Mouse (Mus musculus) adrenal gland, postnatal 10 days (tissue): Measurements from ENCODE around the gene Kcmf1. TPM values are rescaled to one million over a fixed set of nuclear protein-coding genes. Genes with fewer than 3 reads are reported as not detected.

Source experiments
- total RNA-seq, 2 experiments: library from RNA; stranded (reverse); gene quantifications; 2 replicates each; pipeline ENCODE4 v1.2.3; 2021

Gene Kcmf1
- total RNA-seq, 2 experiments from 2014 or later, result 85.5 to 91.6 TPM

Other genes with a start within 250 kb of the Kcmf1 start
- 10 to 100 TPM; 19.6 to 20.1 TPM for gene Tcf7l1, start 110.7 kb downstream of the Kcmf1 start, total RNA-seq
- 100 to 1,000 TPM; 483 to 577 TPM for gene Tmsb10, start 58.8 kb upstream of the Kcmf1 start, total RNA-seq